Mouse (Mus musculus) bone marrow macrophage, adult 2 months (primary cell): Measurements from ENCODE around the gene Cela2a.

Source experiments
- CTCF ChIP-seq: IDR thresholded peaks from 2 replicates; pipeline ENCODE4 v1.5.1; 2012; ENCODE audit warnings: low read depth, mild to moderate bottlenecking, low read length, moderate library complexity
- POLR2A ChIP-seq: IDR thresholded peaks from 2 replicates; pipeline ENCODE4 v1.6.1; 2012; ENCODE audit warnings: mild to moderate bottlenecking, low read depth, low read length, borderline replicate concordance

- TF ChIP-seq CTCF (no peak), POLR2A (no peak)
Measured at GRCm38 (mm10) chr4:141830381-141830780, 4.4 kb upstream of the Cela2a start.
